Mouse (Mus musculus) limb, embryonic 14.5 days (tissue): ENCODE results near the gene D17Wsu92e. TPM values are rescaled to one million over a fixed set of nuclear protein-coding genes. Genes with fewer than 3 reads are reported as not detected.

Source experiments
- ATAC-seq: fragments of 200-750 bp; cut with Nextera tagmentation; 2 replicates; pipeline ENCODE4 v1.8.0; 2017; ENCODE audit warnings: low read depth, moderate number of reproducible peaks, moderate TSS enrichment; ENCODE audit not compliant: low FRiP score
- DNase-seq: peaks from one replicate; pipeline ENCODE4 v3.0.0-alpha.2; 2015; ENCODE audit warnings: low spot score
- H3K27ac ChIP-seq: fragments of 300-500 bp; sonication (generic); replicated peaks from 2 replicates; pipeline ENCODE4 v1.5.1; 2014; ENCODE audit warnings: low read depth, mild to moderate bottlenecking, low read length, moderate library complexity, mixed read lengths
- H3K27me3 ChIP-seq: fragments of 300-500 bp; sonication (generic); 2 replicates; pipeline ENCODE4 v1.6.1; 2014; ENCODE audit warnings: low read length, mixed read lengths; ENCODE audit not compliant: control insufficient read depth, insufficient read depth
- H3K36me3 ChIP-seq: fragments of 300-500 bp; sonication (generic); 2 replicates; pipeline ENCODE4 v1.6.1; 2014; ENCODE audit warnings: mild to moderate bottlenecking, low read length, moderate library complexity, mixed read lengths; ENCODE audit not compliant: control insufficient read depth, insufficient read depth
- H3K4me1 ChIP-seq: fragments of 300-500 bp; sonication (generic); 2 replicates; pipeline ENCODE4 v1.6.1; 2014; ENCODE audit warnings: antibody characterized with exemption, low read length, mixed read lengths; ENCODE audit not compliant: control insufficient read depth, insufficient read depth
- H3K4me2 ChIP-seq: fragments of 300-500 bp; sonication (generic); replicated peaks from 2 replicates; pipeline ENCODE4 v1.6.1; 2014; ENCODE audit warnings: low read depth, mild to moderate bottlenecking, low read length, moderate library complexity; ENCODE audit not compliant: severe bottlenecking
- H3K4me3 ChIP-seq: fragments of 300-500 bp; sonication (generic); replicated peaks from 2 replicates; pipeline ENCODE4 v1.5.1; 2014; ENCODE audit warnings: low read length
- H3K9ac ChIP-seq: fragments of 300-500 bp; sonication (generic); 2 replicates; pipeline ENCODE4 v1.6.1; 2014; ENCODE audit warnings: mild to moderate bottlenecking, low read depth, low read length, moderate library complexity; ENCODE audit not compliant: severe bottlenecking
- H3K9me3 ChIP-seq: fragments of 300-500 bp; sonication (generic); 2 replicates; pipeline ENCODE4 v1.6.1; 2016; ENCODE audit warnings: low read length; ENCODE audit not compliant: control insufficient read depth
- POLR2A ChIP-seq: fragments of 200-500 bp; IDR thresholded peaks from 2 replicates; pipeline ENCODE4 v1.8.0; 2012; ENCODE audit warnings: inconsistent platforms, mild to moderate bottlenecking, moderate library complexity, borderline replicate concordance; ENCODE audit not compliant: insufficient read depth, insufficient read length; ENCODE audit errors: extremely low read depth
- WGBS: fragments of 180-500 bp; shearing (Covaris S2); extraction: QIAGEN DNeasy Blood & Tissue Kit; methylation state at CpG from one replicate; pipeline ENCODE4 v1.1.7; 2014; 5-methylcytosine and 5-hydroxymethylcytosine counted together
- polyA plus RNA-seq, 2 experiments: library from polyadenylated mRNA; depleted of rRNA in 1 of 2; stranded (reverse) in 1 of 2; unstranded in 1 of 2; fragments of >200 nt; fragmentation: Nextera tagmentation in 1 of 2; extraction: Ambion mirVana in 1 of 2; gene quantifications; 2 replicates each; pipeline versions ENCODE4 v1.2.1 to v1.2.3; 2012 to 2014

D17Wsu92e gene
- polyA plus RNA-seq, 2 experiments, result 20.3 to 60.1 TPM

GRCm38 (mm10) chr17:27718250-27718649 lies 102.2 kb downstream of the D17Wsu92e start:
- Histone ChIP-seq H3K27me3 (no peaks in the 10 kb centered on the region), H3K4me1 (no peaks in the 10 kb centered on the region), H3K9ac (no peak overlapping the region), H3K4me3 (no peak overlapping the region), H3K4me2 (no peak overlapping the region), H3K9me3 (no peaks in the 10 kb centered on the region), H3K36me3 (no peaks in the 10 kb centered on the region), H3K27ac (no peak overlapping the region)
- ATAC-seq (no peak), DNase-seq (no peak)
- WGBS, result 47% methylated on average over 5 of the region's 5 CpGs
- no peak for TF ChIP-seq POLR2A

GRCm38 (mm10) chr17:27716804-27717203 lies 103.6 kb downstream of the D17Wsu92e start:
- no peaks in the 10 kb centered on the region for H3K36me3 ChIP-seq
- H3K4me3 ChIP-seq, result peak overlapping the region; percentile 21; the same call in 1 of the 2 replicates
- H3K4me1 ChIP-seq, result no peaks in the 10 kb centered on the region
- H3K9me3 ChIP-seq, result no peaks in the 10 kb centered on the region
- H3K4me2 ChIP-seq, result peak overlapping the region; percentile 44
- H3K27ac ChIP-seq, result no peak overlapping the region
- no peak for ATAC-seq
- TF ChIP-seq POLR2A, result no peak
- H3K9ac ChIP-seq, result peak overlapping the region; percentile 25; the same call in 1 of the 2 replicates
- no peak for DNase-seq
- H3K27me3 ChIP-seq, result no peaks in the 10 kb centered on the region
- 8% methylated on average over 14 of the region's 16 CpGs for WGBS

GRCm38 (mm10) chr17:27712832-27713231 lies 107.6 kb downstream of the D17Wsu92e start:
- Histone ChIP-seq H3K27me3 (no peaks in the 10 kb centered on the region), H3K36me3 (no peaks in the 10 kb centered on the region), H3K4me3 (no peak overlapping the region), H3K4me1 (peaks cover 9% of the 10 kb centered on the region), H3K9ac (no peak overlapping the region), H3K9me3 (no peaks in the 10 kb centered on the region), H3K4me2 (no peak overlapping the region), H3K27ac (no peak overlapping the region)
- no peak for ATAC-seq
- TF ChIP-seq POLR2A, result no peak
- DNase-seq, result no peak
- 28% methylated on average over 1 of the region's 1 CpGs for WGBS

- no peaks in the 10 kb centered on the region for H3K36me3 ChIP-seq
- H3K4me1 ChIP-seq, result peaks cover 9% of the 10 kb centered on the region
- WGBS, result 73% methylated on average over 5 of the region's 5 CpGs
- ATAC-seq (no peak), DNase-seq (no peak)
- no peak overlapping the region for H3K4me3 ChIP-seq
- H3K9me3 ChIP-seq, result no peaks in the 10 kb centered on the region
- no peak for TF ChIP-seq POLR2A
- no peak overlapping the region for H3K27ac ChIP-seq
- no peak overlapping the region for H3K9ac ChIP-seq
- no peak overlapping the region for H3K4me2 ChIP-seq
- H3K27me3 ChIP-seq, result no peaks in the 10 kb centered on the region
Observed at GRCm38 (mm10) chr17:27709650-27710049, 110.8 kb downstream of the D17Wsu92e start.

- no peaks in the 10 kb centered on the region for H3K36me3 ChIP-seq
- peak overlapping the region; percentile 34; the same call in 1 of the 2 replicates for H3K9ac ChIP-seq
- DNase-seq (peak; percentile 86), ATAC-seq (peak; percentile 92)
- H3K4me3 ChIP-seq, result peak overlapping the region; percentile 31
- peaks cover 9% of the 10 kb centered on the region for H3K4me1 ChIP-seq
- no peaks in the 10 kb centered on the region for H3K27me3 ChIP-seq
- no peak overlapping the region for H3K27ac ChIP-seq
- no peaks in the 10 kb centered on the region for H3K9me3 ChIP-seq
- peak overlapping the region; percentile 54 for H3K4me2 ChIP-seq
- no peak for TF ChIP-seq POLR2A
- 3% methylated on average over 23 of the region's 25 CpGs for whole genome bisulfite sequencing
Observed at GRCm38 (mm10) chr17:27707954-27708661, 112.3 kb downstream of the D17Wsu92e start.
